Mouse (Mus musculus) E14TG2a.4 (cell line): ENCODE measurements around the gene Ugp2.

ENCODE experiments used
- CTCF ChIP-seq: conservative IDR thresholded peaks from 2 replicates; pipeline ENCODE4 v1.5.1; 2014; ENCODE audit warnings: low read length
- NANOG ChIP-seq: IDR thresholded peaks from 2 replicates; pipeline ENCODE4 v1.6.1; 2014; ENCODE audit warnings: borderline replicate concordance, low read length, mixed read lengths

DNA sequence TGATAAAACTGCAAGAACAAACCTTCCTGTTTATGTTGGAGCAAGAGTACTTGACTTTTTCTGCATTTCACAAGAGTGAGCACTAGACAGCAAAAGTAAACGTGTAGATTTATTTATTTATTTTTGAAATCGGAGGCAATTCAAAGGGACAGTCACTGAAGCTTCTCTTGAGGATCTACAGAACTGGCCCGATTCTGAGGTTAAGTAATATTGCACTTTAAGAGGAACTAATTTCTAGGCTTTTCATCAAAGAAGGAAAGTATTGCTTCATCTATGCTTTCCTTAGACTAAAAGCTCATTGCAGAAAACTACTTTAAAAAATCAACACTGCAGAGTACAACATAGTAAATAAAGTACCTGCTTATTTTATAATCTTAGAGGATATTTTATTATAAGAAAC, 49.4 kb downstream of the Ugp2 start:
- no peak for TF ChIP-seq CTCF
- TF ChIP-seq NANOG, result no peak
